Mouse (Mus musculus): ENCODE measurements around the gene Rab10. TPM values are rescaled to one million over a fixed set of nuclear protein-coding genes. Genes with fewer than 3 reads are reported as not detected.

The Rab10 gene
- polyA plus RNA-seq, 1 experiment from 2014 or later, result 118 TPM

- Histone ChIP-seq H3K4me3 (ENCODE audit: low read depth, low read length) (no peak overlapping the region), H3K27me3 (ENCODE audit: control insufficient read depth, insufficient read depth, low read length) (no peaks in the 10 kb centered on the region), H3K4me2 (no peak overlapping the region), H3K4me1 (ENCODE audit: control insufficient read depth, insufficient read depth, low read length) (no peaks in the 10 kb centered on the region), H3K36me3 (ENCODE audit: control insufficient read depth, insufficient read depth, low read length) (no peaks in the 10 kb centered on the region; the same call in 1 of the 2 replicates), H3K9ac (ENCODE audit: low read length) (no peak overlapping the region), H3K27ac (ENCODE audit: low read depth, low read length) (no peak overlapping the region), H3K9me3 (ENCODE audit: control insufficient read depth, low read length) (no peaks in the 10 kb centered on the region; the same call in 1 of the 2 replicates)
- ATAC-seq (ENCODE audit: low FRiP score), result no peak
- 89% methylated on average over 2 of the region's 2 CpGs for WGBS
- no peak for DNase-seq (ENCODE audit: low spot score, missing footprints)
These were observed 45.3 kb downstream of the Rab10 start for GRCm38 (mm10) chr12:3264449-3264848.

GRCm38 (mm10) chr12:3261596-3261995, 48.2 kb downstream of the Rab10 start:
- no peaks in the 10 kb centered on the region for H3K4me1 ChIP-seq (ENCODE audit: control insufficient read depth, insufficient read depth, low read length)
- H3K4me2 ChIP-seq, result no peak overlapping the region
- no peak overlapping the region for H3K27ac ChIP-seq (ENCODE audit: low read depth, low read length)
- no peaks in the 10 kb centered on the region for H3K27me3 ChIP-seq (ENCODE audit: control insufficient read depth, insufficient read depth, low read length)
- 98% methylated on average over 25 of the region's 25 CpGs for WGBS
- H3K36me3 ChIP-seq (ENCODE audit: control insufficient read depth, insufficient read depth, low read length), result no peaks in the 10 kb centered on the region; the same call in 1 of the 2 replicates
- DNase-seq (ENCODE audit: low spot score, missing footprints) (no peak), ATAC-seq (ENCODE audit: low FRiP score) (no peak)
- no peak overlapping the region for H3K4me3 ChIP-seq (ENCODE audit: low read depth, low read length)
- H3K9me3 ChIP-seq (ENCODE audit: control insufficient read depth, low read length), result no peaks in the 10 kb centered on the region; the same call in 1 of the 2 replicates
- no peak overlapping the region for H3K9ac ChIP-seq (ENCODE audit: low read length)

- Histone ChIP-seq H3K27me3 (ENCODE audit: control insufficient read depth, insufficient read depth, low read length) (no peaks in the 10 kb centered on the region), H3K27ac (ENCODE audit: low read depth, low read length) (no peak overlapping the region), H3K36me3 (ENCODE audit: control insufficient read depth, insufficient read depth, low read length) (peaks cover 6% of the 10 kb centered on the region; the same call in 1 of the 2 replicates), H3K9me3 (ENCODE audit: control insufficient read depth, low read length) (no peaks in the 10 kb centered on the region), H3K4me3 (ENCODE audit: low read depth, low read length) (no peak overlapping the region), H3K4me2 (no peak overlapping the region), H3K9ac (ENCODE audit: low read length) (no peak overlapping the region), H3K4me1 (ENCODE audit: control insufficient read depth, insufficient read depth, low read length) (no peaks in the 10 kb centered on the region)
- ATAC-seq (ENCODE audit: low FRiP score) (no peak), DNase-seq (ENCODE audit: low spot score, missing footprints) (no peak)
These were observed 53.8 kb downstream of the Rab10 start for GRCm38 (mm10) chr12:3255966-3256365.

GRCm38 (mm10) chr12:3255435-3255834, 54.3 kb downstream of the Rab10 start:
- H3K9me3 ChIP-seq (ENCODE audit: control insufficient read depth, low read length), result no peaks in the 10 kb centered on the region

GRCm38 (mm10) chr12:3253591-3253990, 56.2 kb downstream of the Rab10 start:
- Histone ChIP-seq H3K4me3 (ENCODE audit: low read depth, low read length) (no peak overlapping the region), H3K27me3 (ENCODE audit: control insufficient read depth, insufficient read depth, low read length) (no peaks in the 10 kb centered on the region), H3K4me1 (ENCODE audit: control insufficient read depth, insufficient read depth, low read length) (no peaks in the 10 kb centered on the region), H3K4me2 (no peak overlapping the region), H3K9ac (ENCODE audit: low read length) (no peak overlapping the region), H3K36me3 (ENCODE audit: control insufficient read depth, insufficient read depth, low read length) (peaks cover 12% of the 10 kb centered on the region; the same call in 1 of the 2 replicates), H3K27ac (ENCODE audit: low read depth, low read length) (no peak overlapping the region), H3K9me3 (ENCODE audit: control insufficient read depth, low read length) (no peaks in the 10 kb centered on the region)
- ATAC-seq (ENCODE audit: low FRiP score) (no peak), DNase-seq (ENCODE audit: low spot score, missing footprints) (no peak)

More at GRCm38 (mm10) chr12:3255435-3255834, 54.3 kb downstream of the Rab10 start:
- H3K4me3 ChIP-seq (ENCODE audit: low read depth, low read length), result no peak overlapping the region
- no peaks in the 10 kb centered on the region for H3K4me1 ChIP-seq (ENCODE audit: control insufficient read depth, insufficient read depth, low read length)
- peaks cover 6% of the 10 kb centered on the region; the same call in 1 of the 2 replicates for H3K36me3 ChIP-seq (ENCODE audit: control insufficient read depth, insufficient read depth, low read length)
- ATAC-seq (ENCODE audit: low FRiP score) (no peak), DNase-seq (ENCODE audit: low spot score, missing footprints) (no peak)
- WGBS, result 93% methylated on average over 2 of the region's 2 CpGs
- H3K4me2 ChIP-seq, result no peak overlapping the region
- no peaks in the 10 kb centered on the region for H3K27me3 ChIP-seq (ENCODE audit: control insufficient read depth, insufficient read depth, low read length)
- no peak overlapping the region for H3K27ac ChIP-seq (ENCODE audit: low read depth, low read length)
- no peak overlapping the region for H3K9ac ChIP-seq (ENCODE audit: low read length)

- no peaks in the 10 kb centered on the region for H3K9me3 ChIP-seq (ENCODE audit: control insufficient read depth, low read length)
- no peak overlapping the region for H3K27ac ChIP-seq (ENCODE audit: low read depth, low read length)
- DNase-seq (ENCODE audit: low spot score, missing footprints), result peak; percentile 79
- no peaks in the 10 kb centered on the region for H3K27me3 ChIP-seq (ENCODE audit: control insufficient read depth, insufficient read depth, low read length)
- 94% methylated on average over 6 of the region's 6 CpGs for WGBS
- ATAC-seq (ENCODE audit: low FRiP score), result no peak
- no peak overlapping the region for H3K9ac ChIP-seq (ENCODE audit: low read length)
- H3K4me1 ChIP-seq (ENCODE audit: control insufficient read depth, insufficient read depth, low read length), result no peaks in the 10 kb centered on the region
- H3K4me3 ChIP-seq (ENCODE audit: low read depth, low read length), result no peak overlapping the region
- H3K4me2 ChIP-seq, result no peak overlapping the region
- peaks cover 6% of the 10 kb centered on the region; the same call in 1 of the 2 replicates for H3K36me3 ChIP-seq (ENCODE audit: control insufficient read depth, insufficient read depth, low read length)
These were observed 63.7 kb downstream of the Rab10 start for GRCm38 (mm10) chr12:3246091-3246490.

GRCm38 (mm10) chr12:3239544-3239943, 70.2 kb downstream of the Rab10 start:
- no peaks in the 10 kb centered on the region for H3K27me3 ChIP-seq (ENCODE audit: control insufficient read depth, insufficient read depth, low read length)
- peaks cover 3% of the 10 kb centered on the region for H3K9me3 ChIP-seq (ENCODE audit: control insufficient read depth, low read length)
- H3K4me3 ChIP-seq (ENCODE audit: low read depth, low read length), result no peak overlapping the region
- ATAC-seq (ENCODE audit: low FRiP score), result no peak
- WGBS, result 95% methylated on average over 1 of the region's 1 CpGs
- no peak overlapping the region for H3K4me2 ChIP-seq
- no peak for DNase-seq (ENCODE audit: low spot score, missing footprints)
- no peak overlapping the region for H3K27ac ChIP-seq (ENCODE audit: low read depth, low read length)
- peaks cover 13% of the 10 kb centered on the region; the same call in 1 of the 2 replicates for H3K36me3 ChIP-seq (ENCODE audit: control insufficient read depth, insufficient read depth, low read length)
- H3K4me1 ChIP-seq (ENCODE audit: control insufficient read depth, insufficient read depth, low read length), result no peaks in the 10 kb centered on the region
- H3K9ac ChIP-seq (ENCODE audit: low read length), result no peak overlapping the region

GRCm38 (mm10) chr12:3238361-3239051, 71.3 kb downstream of the Rab10 start:
- Histone ChIP-seq H3K4me3 (ENCODE audit: low read depth, low read length) (no peak overlapping the region), H3K27ac (ENCODE audit: low read depth, low read length) (no peak overlapping the region), H3K9ac (ENCODE audit: low read length) (no peak overlapping the region), H3K4me1 (ENCODE audit: control insufficient read depth, insufficient read depth, low read length) (no peaks in the 10 kb centered on the region), H3K9me3 (ENCODE audit: control insufficient read depth, low read length) (peaks cover 3% of the 10 kb centered on the region), H3K27me3 (ENCODE audit: control insufficient read depth, insufficient read depth, low read length) (no peaks in the 10 kb centered on the region), H3K4me2 (no peak overlapping the region), H3K36me3 (ENCODE audit: control insufficient read depth, insufficient read depth, low read length) (peaks cover 13% of the 10 kb centered on the region; the same call in 1 of the 2 replicates)
- 94% methylated on average over 16 of the region's 16 CpGs for WGBS
- DNase-seq (ENCODE audit: low spot score, missing footprints), result peak; percentile 91
- ATAC-seq (ENCODE audit: low FRiP score), result peak; percentile 13

- ATAC-seq (ENCODE audit: low FRiP score) (peak; percentile 25), DNase-seq (ENCODE audit: low spot score, missing footprints) (no peak)
- H3K9me3 ChIP-seq (ENCODE audit: control insufficient read depth, low read length), result peaks cover 3% of the 10 kb centered on the region
- WGBS, result 91% methylated on average over 5 of the region's 5 CpGs
- no peak overlapping the region for H3K4me3 ChIP-seq (ENCODE audit: low read depth, low read length)
- H3K9ac ChIP-seq (ENCODE audit: low read length), result no peak overlapping the region
- peaks cover 13% of the 10 kb centered on the region; the same call in 1 of the 2 replicates for H3K36me3 ChIP-seq (ENCODE audit: control insufficient read depth, insufficient read depth, low read length)
- H3K27ac ChIP-seq (ENCODE audit: low read depth, low read length), result no peak overlapping the region
- no peaks in the 10 kb centered on the region for H3K4me1 ChIP-seq (ENCODE audit: control insufficient read depth, insufficient read depth, low read length)
- H3K27me3 ChIP-seq (ENCODE audit: control insufficient read depth, insufficient read depth, low read length), result no peaks in the 10 kb centered on the region
- no peak overlapping the region for H3K4me2 ChIP-seq
These were observed 72.0 kb downstream of the Rab10 start for GRCm38 (mm10) chr12:3237799-3238198.
